Mouse (Mus musculus): Measurements from ENCODE around the gene Zdhhc8.

Gene Zdhhc8

GRCm38 (mm10) chr16:18231451-18231850 is 3.5 kb downstream of the Zdhhc8 start:
- DNase-seq (ENCODE audit: extremely low read depth, insufficient read length, low spot score), result no peak

DNA sequence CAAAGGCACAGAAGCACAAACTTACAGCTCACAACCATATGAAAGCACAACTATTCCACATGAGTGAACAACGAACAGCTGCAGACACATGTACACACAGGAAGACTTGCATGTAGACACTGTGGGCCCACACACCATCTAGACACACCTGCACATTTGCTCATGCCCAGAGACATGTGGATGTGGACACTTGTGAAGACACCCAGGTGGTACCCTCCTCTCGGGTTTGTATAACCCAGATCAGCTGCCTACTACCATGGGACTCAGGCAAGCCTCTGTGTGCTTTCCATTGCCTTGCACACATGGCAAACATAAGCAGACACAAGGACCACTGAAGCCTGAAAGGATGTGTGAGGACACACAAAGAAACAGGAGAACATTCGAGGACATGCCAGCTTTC is 3.9 kb downstream of the Zdhhc8 start:
- DNase-seq (ENCODE audit: extremely low read depth, insufficient read length, low spot score), result no peak

GRCm38 (mm10) chr16:18230617-18231016 is 4.3 kb downstream of the Zdhhc8 start:
- DNase-seq (ENCODE audit: extremely low read depth, insufficient read length, low spot score), result no peak

- no peak for DNase-seq (ENCODE audit: extremely low read depth, insufficient read length, low spot score)
These were observed 5.3 kb downstream of the Zdhhc8 start for GRCm38 (mm10) chr16:18229622-18230021.

- no peak for DNase-seq (ENCODE audit: extremely low read depth, insufficient read length, low spot score)
These were observed 6.1 kb downstream of the Zdhhc8 start for GRCm38 (mm10) chr16:18228856-18229255.

- DNase-seq (ENCODE audit: extremely low read depth, insufficient read length, low spot score), result no peak
These were observed 7.0 kb downstream of the Zdhhc8 start for GRCm38 (mm10) chr16:18227897-18228422.

GRCm38 (mm10) chr16:18227187-18227586 is 7.7 kb downstream of the Zdhhc8 start:
- DNase-seq (ENCODE audit: extremely low read depth, insufficient read length, low spot score), result no peak

GRCm38 (mm10) chr16:18222188-18222587 is 12.7 kb downstream of the Zdhhc8 start:
- no peak for DNase-seq (ENCODE audit: extremely low read depth, insufficient read length, low spot score)

GRCm38 (mm10) chr16:18221543-18221898 is 13.4 kb downstream of the Zdhhc8 start:
- DNase-seq (ENCODE audit: extremely low read depth, insufficient read length, low spot score), result no peak

DNA sequence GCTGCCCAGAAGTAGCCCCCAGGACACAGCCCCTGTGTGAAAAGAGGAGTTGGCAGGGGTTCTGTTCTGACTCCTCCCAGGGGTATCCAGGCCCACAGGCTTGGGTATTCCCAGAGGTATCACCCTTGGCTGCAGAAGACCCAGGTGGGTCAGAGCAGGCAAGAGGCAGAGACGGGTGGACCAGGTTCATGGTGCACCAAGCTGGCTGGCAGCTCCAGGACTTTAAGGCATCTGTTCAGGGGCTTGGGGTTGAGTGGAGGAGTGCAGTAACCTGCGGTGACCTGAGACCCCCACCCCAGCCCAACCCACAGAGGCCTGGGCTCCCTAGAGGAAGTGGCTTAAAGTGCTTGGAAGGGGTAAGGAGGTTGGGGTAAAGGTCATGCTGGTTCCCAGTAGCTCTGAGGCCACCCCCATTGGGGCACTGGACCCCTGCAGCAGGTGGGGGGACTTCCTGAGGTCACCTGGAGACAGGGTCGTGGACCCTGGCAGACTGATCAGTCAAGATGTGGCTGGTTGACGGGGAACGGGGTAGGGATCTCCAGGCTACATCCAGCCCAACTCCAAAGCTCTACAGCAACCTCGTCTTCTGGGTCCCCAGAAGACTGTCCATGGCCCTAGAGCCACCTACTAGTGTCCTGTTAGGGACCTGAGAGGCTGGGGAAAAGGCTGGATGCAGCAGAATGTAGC is 13.9 kb downstream of the Zdhhc8 start:
- no peak for DNase-seq (ENCODE audit: extremely low read depth, insufficient read length, low spot score)

DNA sequence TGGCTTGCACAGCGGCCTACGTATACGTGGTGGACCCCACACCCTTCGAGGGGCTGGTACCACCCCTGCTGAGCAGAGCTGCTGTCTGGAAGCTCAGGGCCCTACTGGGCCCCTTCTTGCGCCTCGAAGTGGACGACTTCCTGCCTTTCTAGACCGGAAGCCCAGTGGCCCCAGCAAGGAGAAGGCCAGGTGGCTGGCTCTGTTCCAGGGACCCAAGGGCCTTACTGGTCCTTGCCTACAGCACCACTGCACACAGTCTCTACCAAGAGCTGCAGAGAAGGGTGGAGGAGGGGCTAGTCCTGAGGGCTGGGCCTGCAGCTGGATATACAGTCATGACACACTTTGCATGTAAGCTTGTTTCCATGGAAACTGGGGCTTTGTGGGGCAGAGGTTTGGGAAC is 14.9 kb downstream of the Zdhhc8 start:
- DNase-seq (ENCODE audit: extremely low read depth, insufficient read length, low spot score), result no peak

DNA sequence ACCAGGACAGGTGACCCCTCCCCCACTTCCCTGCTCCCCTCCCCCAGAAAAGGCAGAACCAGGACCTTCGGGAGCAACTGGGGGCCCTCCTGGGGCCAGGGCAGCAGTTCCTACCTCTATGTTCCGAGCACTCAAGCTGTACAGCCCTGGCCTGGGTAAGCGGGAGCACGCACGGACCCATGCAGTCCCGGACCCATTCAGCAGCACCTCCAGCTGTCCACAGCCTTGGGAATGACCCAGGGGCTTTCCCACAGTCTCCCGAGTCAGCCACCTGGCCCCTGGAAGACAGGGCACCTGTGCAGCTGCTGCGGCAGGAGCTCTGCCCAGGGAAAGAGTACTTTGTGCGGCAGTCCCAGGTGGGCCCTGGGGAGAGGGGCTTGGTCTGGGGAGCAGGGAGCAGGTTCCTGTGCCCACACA is 16.3 kb downstream of the Zdhhc8 start:
- no peak for DNase-seq (ENCODE audit: extremely low read depth, insufficient read length, low spot score)

- no peak for DNase-seq (ENCODE audit: extremely low read depth, insufficient read length, low spot score)
These were observed 17.4 kb downstream of the Zdhhc8 start, which contains the start of gene Ccdc188 for GRCm38 (mm10) chr16:18217579-18217978. TSS of gene Ccdc188 (plus strand) at chr16:18217879.

- no peak for DNase-seq (ENCODE audit: extremely low read depth, insufficient read length, low spot score)
These were observed 20.1 kb downstream of the Zdhhc8 start for GRCm38 (mm10) chr16:18214858-18215257.

- DNase-seq (ENCODE audit: extremely low read depth, insufficient read length, low spot score), result no peak
These were observed 21.2 kb downstream of the Zdhhc8 start for GRCm38 (mm10) chr16:18213689-18214088.

GRCm38 (mm10) chr16:18211417-18212171 is 23.3 kb downstream of the Zdhhc8 start:
- peak; percentile 61 for DNase-seq (ENCODE audit: extremely low read depth, insufficient read length, low spot score)

- DNase-seq (ENCODE audit: extremely low read depth, insufficient read length, low spot score), result no peak
These were observed 24.1 kb downstream of the Zdhhc8 start for GRCm38 (mm10) chr16:18210701-18211416.

DNA sequence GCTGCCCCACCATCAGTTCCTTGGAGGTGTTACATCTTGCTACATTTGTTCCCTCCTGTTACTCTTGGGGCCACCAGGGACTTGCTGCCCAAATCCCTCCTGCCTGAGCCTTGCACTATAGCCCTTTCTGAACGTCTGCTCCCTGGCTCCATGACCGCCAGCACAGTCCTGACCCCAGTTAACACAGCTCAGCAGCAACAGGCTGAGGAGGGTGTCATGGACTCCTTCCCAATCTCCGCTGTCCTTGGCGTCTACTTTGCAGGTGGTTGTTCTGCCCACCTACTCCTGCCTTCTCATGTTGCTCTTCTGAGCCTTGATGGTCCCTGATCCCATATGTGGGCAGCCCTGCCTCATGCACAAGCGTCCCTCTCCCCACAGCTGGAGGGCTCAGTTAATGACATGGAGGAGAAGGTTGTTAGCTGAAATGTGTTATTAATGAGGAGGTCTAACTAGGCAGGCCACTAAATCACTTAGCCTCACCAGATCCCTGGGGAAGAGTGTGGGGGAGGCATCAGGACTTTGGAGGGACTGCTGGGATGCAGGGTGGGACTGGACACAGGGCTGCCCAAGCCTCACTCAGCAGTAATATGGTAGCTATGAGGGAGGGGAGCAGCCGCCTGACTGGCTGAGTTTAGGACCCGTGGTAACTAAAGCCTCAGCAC is 31.4 kb downstream of the Zdhhc8 start:
- DNase-seq (ENCODE audit: extremely low read depth, insufficient read length, low spot score), result no peak

GRCm38 (mm10) chr16:18202061-18202460 is 32.9 kb downstream of the Zdhhc8 start:
- no peak for DNase-seq (ENCODE audit: extremely low read depth, insufficient read length, low spot score)

DNA sequence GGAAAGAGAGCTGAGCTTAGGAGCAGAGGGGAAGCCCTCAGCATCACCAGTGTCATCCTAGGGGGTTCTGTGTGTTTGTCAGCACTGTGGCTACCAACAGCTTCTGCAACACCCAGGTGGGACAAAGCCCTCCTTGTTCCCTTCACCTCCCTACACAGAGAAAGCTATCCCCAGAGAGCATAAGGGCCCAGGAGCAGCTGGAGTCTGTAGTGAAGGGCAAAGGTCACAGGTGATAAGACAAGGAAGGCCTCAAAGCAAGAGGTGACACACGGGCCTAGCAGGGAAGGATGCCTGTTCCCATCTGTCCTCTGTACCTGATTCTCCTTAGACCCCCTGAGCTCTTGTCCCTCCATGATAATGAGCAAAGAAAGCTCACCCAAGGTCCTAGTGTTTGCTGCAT is 33.3 kb downstream of the Zdhhc8 start:
- no peak for DNase-seq (ENCODE audit: extremely low read depth, insufficient read length, low spot score)

- DNase-seq (ENCODE audit: extremely low read depth, insufficient read length, low spot score), result no peak
These were observed 34.9 kb downstream of the Zdhhc8 start for GRCm38 (mm10) chr16:18200062-18200461.

Measured in 3134 (cell line).